Mouse (Mus musculus) intestine, embryonic 14.5 days (tissue): ENCODE data around the gene Them4. TPM values are rescaled to one million over a fixed set of nuclear protein-coding genes. Genes with fewer than 3 reads are reported as not detected.

Experiments used
- ATAC-seq: fragments of 200-750 bp; cut with Nextera tagmentation; replicated peaks from 2 replicates; pipeline ENCODE4 v1.8.0; 2017; ENCODE audit warnings: low read depth, moderate number of reproducible peaks, moderate TSS enrichment, moderate library complexity; ENCODE audit not compliant: low FRiP score, low TSS enrichment
- DNase-seq: peaks from one replicate; pipeline ENCODE4 v3.0.0-alpha.2; 2018; ENCODE audit warnings: low spot score
- H3K27ac ChIP-seq: fragments of 300-500 bp; sonication (generic); 2 replicates; pipeline ENCODE4 v1.5.1; 2014; ENCODE audit warnings: low read depth, mild to moderate bottlenecking, control low read depth
- H3K27me3 ChIP-seq: fragments of 300-500 bp; sonication (generic); replicated peaks from 2 replicates; pipeline ENCODE4 v1.6.1; 2014; ENCODE audit warnings: low read length, control low read depth; ENCODE audit not compliant: control insufficient read depth, insufficient read depth
- H3K36me3 ChIP-seq: fragments of 300-500 bp; sonication (generic); 2 replicates; pipeline ENCODE4 v1.6.1; 2014; ENCODE audit warnings: low read length, control low read depth; ENCODE audit not compliant: control insufficient read depth, insufficient read depth
- H3K4me1 ChIP-seq: fragments of 300-500 bp; sonication (generic); replicated peaks from 2 replicates; pipeline ENCODE4 v1.6.1; 2014; ENCODE audit warnings: low read length, control low read depth, mixed read lengths; ENCODE audit not compliant: control insufficient read depth, insufficient read depth
- H3K4me2 ChIP-seq: fragments of 300-500 bp; sonication (generic); 2 replicates; pipeline ENCODE4 v1.6.1; 2014; ENCODE audit warnings: low read length
- H3K4me3 ChIP-seq: fragments of 300-500 bp; sonication (generic); 2 replicates; pipeline ENCODE4 v1.5.1; 2014; ENCODE audit warnings: low read depth, low read length, control low read depth, mixed read lengths
- H3K9ac ChIP-seq: fragments of 300-500 bp; sonication (generic); 2 replicates; pipeline ENCODE4 v1.6.1; 2014; ENCODE audit warnings: mild to moderate bottlenecking, low read length
- H3K9me3 ChIP-seq: fragments of 300-500 bp; sonication (generic); 2 replicates; pipeline ENCODE4 v1.6.1; 2016; ENCODE audit warnings: low read length, control low read depth; ENCODE audit not compliant: control insufficient read depth
- WGBS: fragments of 180-500 bp; shearing (Covaris S2); extraction: QIAGEN DNeasy Blood & Tissue Kit; methylation state at CpG from one replicate; pipeline ENCODE4 v1.1.7; 2014; 5-methylcytosine and 5-hydroxymethylcytosine counted together
- polyA plus RNA-seq: library from polyadenylated mRNA; unstranded; fragments of >200 nt; fragmentation: Nextera tagmentation; extraction: Ambion mirVana; gene quantifications from 2 replicates; pipeline ENCODE4 v1.2.1, GENCODE M21; 2014

Gene Them4
- polyA plus RNA-seq, 1 experiment from 2014 or later: 17.5 TPM

GRCm38 (mm10) chr3:94379831-94380510 is 70.1 kb downstream of the Them4 start:
- no peaks in the 10 kb centered on the region for H3K4me1 ChIP-seq
- no peaks in the 10 kb centered on the region for H3K9me3 ChIP-seq
- no peaks in the 10 kb centered on the region for H3K36me3 ChIP-seq
- H3K4me2 ChIP-seq: no peak overlapping the region
- no peak overlapping the region for H3K9ac ChIP-seq
- DNase-seq: no peak
- H3K27me3 ChIP-seq: no peaks in the 10 kb centered on the region
- H3K4me3 ChIP-seq: no peak overlapping the region
- no peak overlapping the region for H3K27ac ChIP-seq
- 22% methylated on average over 9 of the region's 9 CpGs for WGBS
- ATAC-seq: no peak

Other genes with a start within 250 kb of the Them4 start
- gene Gm10697, start 237.4 kb upstream of the Them4 start, polyA plus RNA-seq: not detected in 2 replicates
- gene Gm10696, start 131.9 kb upstream of the Them4 start, polyA plus RNA-seq: not detected in 2 replicates
- not detected in 2 replicates for gene Gm5286, start 113.4 kb upstream of the Them4 start, polyA plus RNA-seq
- not detected in 2 replicates for gene Gm4778, start 46.1 kb upstream of the Them4 start, polyA plus RNA-seq
- gene Them5, start 32.0 kb downstream of the Them4 start, polyA plus RNA-seq: not detected in 2 replicates
- gene C2cd4d, start 52.3 kb downstream of the Them4 start, polyA plus RNA-seq: 1.1 and 1.5 TPM in 2 replicates
- 3.8 and 4.0 TPM in 2 replicates for gene Rorc, start 62.7 kb downstream of the Them4 start, polyA plus RNA-seq
- 0.38 and 0.52 TPM in 2 replicates for gene Lingo4, start 88.4 kb downstream of the Them4 start, polyA plus RNA-seq
- 11.4 and 14.6 TPM in 2 replicates for gene Tdrkh, start 103.2 kb downstream of the Them4 start, polyA plus RNA-seq
- 73.2 and 76.2 TPM in 2 replicates for gene Mrpl9, start 133.2 kb downstream of the Them4 start, polyA plus RNA-seq
- gene Oaz3, start 133.8 kb downstream of the Them4 start, polyA plus RNA-seq: 0.26 and 0.51 TPM in 2 replicates
- gene Celf3, start 168.2 kb downstream of the Them4 start, polyA plus RNA-seq: 47.7 and 54.3 TPM in 2 replicates
- gene Riiad1, start 170.3 kb downstream of the Them4 start, polyA plus RNA-seq: 8.1 and 9.3 TPM in 2 replicates